8 mouse cellular contexts compared by ENCODE assay signal in genomic region chr15:99259167-99259729, GRCm38 (mm10). TPM values are rescaled to one million over a fixed set of nuclear protein-coding genes. Genes with fewer than 3 reads are reported as not detected.
DNase-seq lines count a peak whose midpoint lies in the region; ATAC-seq and TF ChIP-seq lines count a peak whose summit lies in the region.

No protein-coding gene starts in this region.

- peaks cover 35% of the 10 kb centered on the region for H3K4me1 ChIP-seq in heart, embryonic 13.5 days
- no peaks in the 10 kb centered on the region for H3K4me1 ChIP-seq in forebrain, embryonic 11.5 days (replicated peaks; ENCODE audit: control insufficient read depth, insufficient read depth, low read length)
- 0 out of 2 replicates have a peak, but pooled peaks cover 3% of the 10 kb centered on the region for H3K4me1 ChIP-seq in limb, embryonic 12.5 days (replicated peaks)
- no peaks in the 10 kb centered on the region for H3K4me1 ChIP-seq in midbrain, postnatal 0 days (ENCODE audit: insufficient read depth, low read length)

- 0 out of 2 replicates have a peak, but pooled peaks have one; percentile 16 for ATAC-seq in heart, embryonic 13.5 days (ENCODE audit: extremely low read depth, insufficient number of reproducible peaks, low FRiP score, low TSS enrichment)
- peak; percentile 51; the same call in 1 of the 2 replicates for ATAC-seq in forebrain, embryonic 11.5 days (replicated peaks; ENCODE audit: low FRiP score)
- no peak for ATAC-seq in limb, embryonic 12.5 days (ENCODE audit: insufficient number of reproducible peaks, insufficient read depth, low FRiP score, low TSS enrichment, low read depth)
- no peak for ATAC-seq in midbrain, postnatal 0 days (ENCODE audit: low FRiP score)

- H3K27me3 ChIP-seq in heart, embryonic 13.5 days (replicated peaks) = no peaks in the 10 kb centered on the region
- no peaks in the 10 kb centered on the region for H3K27me3 ChIP-seq in forebrain, embryonic 11.5 days (ENCODE audit: control insufficient read depth, insufficient read depth, low read length)
- no peaks in the 10 kb centered on the region for H3K27me3 ChIP-seq in limb, embryonic 12.5 days
- no peaks in the 10 kb centered on the region for H3K27me3 ChIP-seq in midbrain, postnatal 0 days (ENCODE audit: insufficient read depth, low read length)

- intact Hi-C loops in heart, postnatal 14 days (cut with DNase I) = no loop called here

- no peak overlapping the region for H3K9ac ChIP-seq in heart, embryonic 13.5 days
- no peak overlapping the region for H3K9ac ChIP-seq in forebrain, embryonic 11.5 days (ENCODE audit: low read length)
- no peak overlapping the region for H3K9ac ChIP-seq in limb, embryonic 12.5 days (replicated peaks)
- no peak overlapping the region for H3K9ac ChIP-seq in midbrain, postnatal 0 days (replicated peaks; ENCODE audit: low read length, poor library complexity, severe bottlenecking)

- H3K9me3 ChIP-seq in heart, embryonic 13.5 days = no peaks in the 10 kb centered on the region
- H3K9me3 ChIP-seq in forebrain, embryonic 11.5 days (ENCODE audit: control insufficient read depth, low read length) = no peaks in the 10 kb centered on the region
- no peaks in the 10 kb centered on the region for H3K9me3 ChIP-seq in limb, embryonic 12.5 days
- no peaks in the 10 kb centered on the region for H3K9me3 ChIP-seq in midbrain, postnatal 0 days (ENCODE audit: low read length)

- no peak for DNase-seq in heart, postnatal 14 days
- DNase-seq in forebrain, embryonic 11.5 days (ENCODE audit: low spot score) = no peak
- DNase-seq in midbrain, postnatal 0 days (ENCODE audit: low spot score) = no peak
- no peak for DNase-seq in urinary bladder, postnatal 36 days (ENCODE audit: low spot score in 2 of 2)
- no peak for DNase-seq in left cerebral cortex, adult 9 months (ENCODE audit: low spot score in 2 of 2)
- no peak for DNase-seq in thymus, postnatal 0 days (ENCODE audit: low spot score)

- peak overlapping the region; percentile 54 for H3K4me2 ChIP-seq in heart, embryonic 13.5 days
- H3K4me2 ChIP-seq in forebrain, embryonic 11.5 days (ENCODE audit: low read depth, low read length, severe bottlenecking) = peak overlapping the region; percentile 32
- peak overlapping the region; percentile 19; the same call in 1 of the 2 replicates for H3K4me2 ChIP-seq in limb, embryonic 12.5 days
- peak overlapping the region; percentile 33 for H3K4me2 ChIP-seq in midbrain, postnatal 0 days (ENCODE audit: low read depth, low read length, poor library complexity, severe bottlenecking)

- TF ChIP-seq CTCF in midbrain, postnatal 0 days (IDR thresholded peaks at IDR 0.05) = no peak

- H3K4me3 ChIP-seq in heart, embryonic 13.5 days = peak overlapping the region; percentile 18; the same call in 1 of the 2 replicates
- no peak overlapping the region for H3K4me3 ChIP-seq in forebrain, embryonic 11.5 days (ENCODE audit: low read depth, low read length)
- H3K4me3 ChIP-seq in limb, embryonic 12.5 days (replicated peaks) = no peak overlapping the region
- H3K4me3 ChIP-seq in midbrain, postnatal 0 days (ENCODE audit: low read depth, low read length) = no peak overlapping the region; the same call in 1 of the 2 replicates

- WGBS in heart, embryonic 13.5 days = 62% methylated on average over 8 of the region's 8 CpGs
- WGBS in forebrain, embryonic 11.5 days = 72% methylated on average over 8 of the region's 8 CpGs
- WGBS in limb, embryonic 12.5 days = 62% methylated on average over 8 of the region's 8 CpGs
- WGBS in midbrain, postnatal 0 days = 65% methylated on average over 8 of the region's 8 CpGs

- H3K27ac ChIP-seq in heart, embryonic 13.5 days (replicated peaks) = 0 out of 2 replicates have a peak overlapping the region, but pooled peaks have one; percentile 33
- H3K27ac ChIP-seq in forebrain, embryonic 11.5 days (ENCODE audit: low read depth, low read length) = no peak overlapping the region
- no peak overlapping the region for H3K27ac ChIP-seq in limb, embryonic 12.5 days
- no peak overlapping the region for H3K27ac ChIP-seq in midbrain, postnatal 0 days (ENCODE audit: low read depth, low read length)

- no peaks in the 10 kb centered on the region for H3K36me3 ChIP-seq in heart, embryonic 13.5 days
- H3K36me3 ChIP-seq in forebrain, embryonic 11.5 days (ENCODE audit: control insufficient read depth, insufficient read depth, low read length) = no peaks in the 10 kb centered on the region
- H3K36me3 ChIP-seq in limb, embryonic 12.5 days = no peaks in the 10 kb centered on the region
- no peaks in the 10 kb centered on the region for H3K36me3 ChIP-seq in midbrain, postnatal 0 days (ENCODE audit: insufficient read depth, low read length)

RNA-seq across cellular contexts. Expression of gene Mcrs1, which starts 7.5 kb away (rescaled TPM):
- polyA plus RNA-seq in heart, embryonic 13.5 days (2015; fragmentation: Nextera tagmentation; extraction: Ambion mirVana) = 149 TPM in 2 replicates
- total RNA-seq in heart, postnatal 14 days (2021) = 10 to 100 TPM; 57.5 to 61.6 TPM
- 194 and 204 TPM in 2 replicates for polyA plus RNA-seq in forebrain, embryonic 11.5 days (2014; fragmentation: Nextera tagmentation; extraction: Ambion mirVana)
- polyA plus RNA-seq in limb, embryonic 12.5 days (2016; fragmentation: Nextera tagmentation; extraction: Ambion mirVana) = 154 and 158 TPM in 2 replicates
- 223 and 225 TPM in 2 replicates for total RNA-seq in midbrain, postnatal 0 days (2014; rRNA removed)
- 207 and 222 TPM in 2 replicates for polyA plus RNA-seq in midbrain, postnatal 0 days (2015; fragmentation: Nextera tagmentation; extraction: Ambion mirVana)
- 136 and 154 TPM in 2 replicates for polyA plus RNA-seq in thymus, postnatal 0 days (2015; fragmentation: Nextera tagmentation; extraction: Ambion mirVana)

RNA-seq across cellular contexts. Expression of gene Kcnh3, which starts 34.6 kb away (rescaled TPM):
- polyA plus RNA-seq in heart, embryonic 13.5 days (2015; fragmentation: Nextera tagmentation; extraction: Ambion mirVana) = 0.19 and 0.45 TPM in 2 replicates
- under 1 TPM; 0.36 to 0.68 TPM for total RNA-seq in heart, postnatal 14 days (2021)
- polyA plus RNA-seq in forebrain, embryonic 11.5 days (2014; fragmentation: Nextera tagmentation; extraction: Ambion mirVana) = 0.08 and 0.12 TPM in 2 replicates
- 0.13 and 0.24 TPM in 2 replicates for polyA plus RNA-seq in limb, embryonic 12.5 days (2016; fragmentation: Nextera tagmentation; extraction: Ambion mirVana)
- total RNA-seq in midbrain, postnatal 0 days (2014; rRNA removed) = 1.6 and 3.6 TPM in 2 replicates
- polyA plus RNA-seq in midbrain, postnatal 0 days (2015; fragmentation: Nextera tagmentation; extraction: Ambion mirVana) = 0.60 and 0.67 TPM in 2 replicates
- polyA plus RNA-seq in thymus, postnatal 0 days (2015; fragmentation: Nextera tagmentation; extraction: Ambion mirVana) = 20.0 and 20.8 TPM in 2 replicates

RNA-seq across cellular contexts. Expression of gene Prpf40b, which starts 35.6 kb away (rescaled TPM):
- 37.4 and 41.5 TPM in 2 replicates for polyA plus RNA-seq in heart, embryonic 13.5 days (2015; fragmentation: Nextera tagmentation; extraction: Ambion mirVana)
- 10 to 100 TPM; 25.5 to 26.3 TPM for total RNA-seq in heart, postnatal 14 days (2021)
- 62.4 and 69.0 TPM in 2 replicates for polyA plus RNA-seq in forebrain, embryonic 11.5 days (2014; fragmentation: Nextera tagmentation; extraction: Ambion mirVana)
- polyA plus RNA-seq in limb, embryonic 12.5 days (2016; fragmentation: Nextera tagmentation; extraction: Ambion mirVana) = 74.6 TPM in 2 replicates
- 95.5 and 97.9 TPM in 2 replicates for total RNA-seq in midbrain, postnatal 0 days (2014; rRNA removed)
- 99.6 and 107 TPM in 2 replicates for polyA plus RNA-seq in midbrain, postnatal 0 days (2015; fragmentation: Nextera tagmentation; extraction: Ambion mirVana)
- 13.0 and 14.0 TPM in 2 replicates for polyA plus RNA-seq in thymus, postnatal 0 days (2015; fragmentation: Nextera tagmentation; extraction: Ambion mirVana)

RNA-seq across cellular contexts. Expression of gene Fam186b, which starts 36.4 kb away (rescaled TPM):
- polyA plus RNA-seq in heart, embryonic 13.5 days (2015; fragmentation: Nextera tagmentation; extraction: Ambion mirVana) = 0.40 and 0.52 TPM in 2 replicates
- not detected for total RNA-seq in heart, postnatal 14 days (2021)
- 0.15 and 0.36 TPM in 2 replicates for polyA plus RNA-seq in forebrain, embryonic 11.5 days (2014; fragmentation: Nextera tagmentation; extraction: Ambion mirVana)
- polyA plus RNA-seq in limb, embryonic 12.5 days (2016; fragmentation: Nextera tagmentation; extraction: Ambion mirVana) = not detected in 2 replicates
- total RNA-seq in midbrain, postnatal 0 days (2014; rRNA removed) = 0.38 and 2.3 TPM in 2 replicates
- polyA plus RNA-seq in midbrain, postnatal 0 days (2015; fragmentation: Nextera tagmentation; extraction: Ambion mirVana) = 1.4 and 1.6 TPM in 2 replicates
- polyA plus RNA-seq in thymus, postnatal 0 days (2015; fragmentation: Nextera tagmentation; extraction: Ambion mirVana) = 0.05 and 0.08 TPM in 2 replicates

Comparison
In these comparisons a context has a peak if more than half of its experiments do, and no peak if none do; other contexts are left out.
1. ATAC-seq: peak in heart, embryonic 13.5 days (single experiment) and forebrain, embryonic 11.5 days (single experiment); none in limb, embryonic 12.5 days (single experiment) and midbrain, postnatal 0 days (single experiment).
2. RNA of gene Kcnh3, which starts 34.6 kb away (polyA plus RNA-seq): 20.0 to 20.8 TPM in thymus, postnatal 0 days; 0.60 to 0.67 TPM in midbrain, postnatal 0 days, 0.19 to 0.45 TPM in heart, embryonic 13.5 days, 0.13 to 0.24 TPM in limb, embryonic 12.5 days and 0.08 to 0.12 TPM in forebrain, embryonic 11.5 days; every median in the first group is over 10 times any median in the second.
3. Peak in every context shown above with its lines, with median percentiles within 50 percentile points of each other: H3K4me2 ChIP-seq.